Mouse (Mus musculus) brain, embryonic 14.5 days (tissue): Measurements from ENCODE around the gene Zic4.

Source experiments
- CTCF ChIP-seq: fragments of 200-500 bp; IDR thresholded peaks from 2 replicates; pipeline ENCODE4 v1.5.1; 2012; ENCODE audit warnings: inconsistent platforms, mild to moderate bottlenecking, moderate library complexity, borderline replicate concordance; ENCODE audit not compliant: insufficient read depth, insufficient read length; ENCODE audit errors: extremely low read depth
- POLR2A ChIP-seq: fragments of 200-500 bp; IDR thresholded peaks from 2 replicates; pipeline ENCODE4 v1.6.1; 2012; ENCODE audit warnings: mild to moderate bottlenecking, inconsistent platforms, borderline replicate concordance; ENCODE audit not compliant: poor library complexity, insufficient read depth, insufficient read length, severe bottlenecking; ENCODE audit errors: extremely low read depth

GRCm38 (mm10) chr9:91363011-91363730 lies 958 bp downstream of the Zic4 start:
- TF ChIP-seq POLR2A (no peak), CTCF (no peak)
